Mouse (Mus musculus) kidney, postnatal 25 days (tissue): ENCODE data around the gene Card14.
"Not testable (repeated sequence)": the region's sequence is repeated elsewhere in the genome, so short reads cannot be mapped to it uniquely, and the experiment has no call there.

Experiments
- DNase-seq, 2 experiments: peaks; one replicate each; pipeline ENCODE4 v3.0.0; 2021; ENCODE audit warnings: mixed read lengths in 2 of 2

Card14 gene

GRCm38 (mm10) chr11:119362769-119363533 is 55.4 kb downstream of the Card14 start:
- DNase-seq: no peak

DNA sequence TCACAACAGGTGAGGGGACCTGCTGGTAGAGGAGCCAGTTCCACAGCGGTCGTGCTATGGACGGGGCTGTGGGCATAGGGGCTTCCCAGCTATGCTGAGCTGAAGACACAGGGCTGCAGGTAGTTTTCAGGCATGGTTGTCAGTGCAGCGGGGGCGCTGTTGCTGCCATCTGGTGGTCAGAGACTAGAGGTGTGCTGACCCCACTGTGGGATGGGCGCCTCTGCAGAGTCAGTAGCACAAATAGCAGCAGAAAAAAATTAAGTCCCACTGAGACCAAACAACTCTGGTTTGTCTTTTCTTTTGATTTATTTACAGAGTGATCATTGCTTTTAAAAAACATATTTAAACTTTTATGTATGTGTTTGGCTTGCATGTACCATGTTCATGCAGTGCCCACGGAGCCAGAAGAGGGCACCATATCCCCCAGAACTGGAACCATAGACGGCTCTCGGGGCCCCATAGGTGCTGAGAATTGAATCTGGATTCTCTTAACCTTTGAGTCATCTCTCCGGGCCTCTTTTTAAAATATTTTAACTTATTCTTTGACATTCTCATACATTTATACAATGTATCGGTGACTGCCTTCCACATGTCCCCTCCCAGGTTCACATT is 56.1 kb downstream of the Card14 start:
- peak; percentile 74 to 81 for DNase-seq

GRCm38 (mm10) chr11:119375425-119375824 is 67.9 kb downstream of the Card14 start:
- no peak for DNase-seq

- no peak for DNase-seq
Measured at GRCm38 (mm10) chr11:119377326-119377725, 69.8 kb downstream of the Card14 start.

- no peak for DNase-seq
Measured at GRCm38 (mm10) chr11:119378551-119378950, 71.0 kb downstream of the Card14 start.

- DNase-seq: no peak
Measured at GRCm38 (mm10) chr11:119381631-119382337, 74.2 kb downstream of the Card14 start.

DNA sequence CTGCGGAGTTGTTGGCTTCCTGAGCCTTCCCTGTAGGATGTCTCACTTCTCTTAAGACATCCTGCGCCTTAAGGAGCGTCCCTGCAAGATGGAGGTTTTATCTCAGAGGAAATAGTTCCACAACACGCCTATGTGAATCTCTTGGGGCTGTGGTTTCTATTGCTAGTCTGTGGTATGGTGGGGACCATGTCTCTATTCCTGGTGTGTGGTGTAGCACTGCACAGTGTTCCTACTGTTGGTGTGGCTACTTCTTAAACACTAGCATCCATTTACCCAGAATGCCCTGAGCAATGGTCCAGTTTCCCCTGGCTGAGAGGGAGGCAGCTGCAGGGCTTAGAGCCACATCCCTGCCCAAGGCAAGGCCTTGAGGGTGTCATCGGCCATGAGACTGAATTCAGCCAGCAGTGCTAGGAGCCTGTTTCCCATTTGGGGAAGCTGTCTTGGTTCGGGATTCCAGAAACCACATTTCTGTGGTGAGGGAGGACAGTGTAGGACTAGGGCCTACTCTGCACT is 74.8 kb downstream of the Card14 start:
- DNase-seq: no peak

DNA sequence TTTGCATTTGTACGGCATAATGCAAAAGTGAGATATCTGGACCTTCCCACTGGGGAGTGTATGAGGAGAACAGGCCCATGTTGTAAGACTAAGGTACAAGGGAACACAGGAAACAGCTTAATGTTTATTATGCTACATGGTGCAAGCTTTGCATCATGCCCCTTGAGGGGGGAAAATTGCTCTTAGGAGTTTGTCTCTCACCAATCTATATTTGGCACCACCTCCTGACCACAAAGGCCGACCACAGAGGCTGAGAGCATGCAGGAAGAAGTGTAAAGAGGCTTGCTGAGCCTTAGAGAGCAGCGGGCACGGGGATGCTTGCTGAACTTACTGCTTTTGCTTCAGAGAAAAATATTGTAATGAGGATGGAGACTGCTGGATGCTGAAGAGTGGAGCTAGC is 77.3 kb downstream of the Card14 start:
- no peak for DNase-seq

DNA sequence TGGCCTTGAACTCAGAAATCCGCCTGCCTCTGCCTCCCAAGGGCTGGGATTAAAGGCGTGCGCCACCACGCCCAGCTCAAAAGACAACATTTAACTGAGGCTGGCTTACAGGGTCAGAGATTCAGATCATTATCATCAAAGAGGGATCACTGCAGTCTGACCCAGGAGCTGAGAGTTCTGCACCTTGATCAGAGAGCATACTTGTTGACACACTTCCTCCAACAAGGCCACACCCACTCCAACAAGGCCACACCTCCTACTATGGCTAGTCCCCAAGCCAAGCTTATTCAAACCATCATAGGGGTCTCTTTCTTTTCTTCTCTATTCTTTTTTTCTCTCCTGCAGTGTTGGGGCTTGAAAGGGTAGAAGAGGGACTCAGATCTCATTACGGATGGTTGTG is 78.7 kb downstream of the Card14 start:
- no peak for DNase-seq

GRCm38 (mm10) chr11:119387273-119387672 is 79.7 kb downstream of the Card14 start:
- DNase-seq: not testable (repeated sequence)

DNA sequence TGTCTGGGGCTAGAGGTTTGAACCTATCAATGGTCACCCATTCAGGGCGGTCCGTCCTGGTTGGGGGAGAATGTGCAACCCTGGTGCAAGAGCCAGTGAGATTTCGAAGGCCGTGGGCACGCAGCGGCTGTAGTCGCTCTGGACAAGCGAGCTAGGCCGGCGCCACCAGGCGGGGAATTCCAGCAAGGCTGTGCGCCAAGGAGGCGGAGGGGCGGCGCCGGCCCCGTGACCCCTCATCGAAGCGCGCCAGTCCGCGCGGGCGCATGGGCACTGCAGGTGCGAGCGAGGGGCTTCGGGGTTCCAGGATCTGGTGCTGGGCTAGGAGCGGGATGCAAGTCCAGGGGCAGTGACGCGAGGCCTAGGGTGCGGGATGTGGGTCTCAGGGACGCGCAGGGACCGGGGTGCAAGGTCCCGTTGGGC is 82.3 kb downstream of the Card14 start:
- peak; percentile 87 to 93 for DNase-seq

DNA sequence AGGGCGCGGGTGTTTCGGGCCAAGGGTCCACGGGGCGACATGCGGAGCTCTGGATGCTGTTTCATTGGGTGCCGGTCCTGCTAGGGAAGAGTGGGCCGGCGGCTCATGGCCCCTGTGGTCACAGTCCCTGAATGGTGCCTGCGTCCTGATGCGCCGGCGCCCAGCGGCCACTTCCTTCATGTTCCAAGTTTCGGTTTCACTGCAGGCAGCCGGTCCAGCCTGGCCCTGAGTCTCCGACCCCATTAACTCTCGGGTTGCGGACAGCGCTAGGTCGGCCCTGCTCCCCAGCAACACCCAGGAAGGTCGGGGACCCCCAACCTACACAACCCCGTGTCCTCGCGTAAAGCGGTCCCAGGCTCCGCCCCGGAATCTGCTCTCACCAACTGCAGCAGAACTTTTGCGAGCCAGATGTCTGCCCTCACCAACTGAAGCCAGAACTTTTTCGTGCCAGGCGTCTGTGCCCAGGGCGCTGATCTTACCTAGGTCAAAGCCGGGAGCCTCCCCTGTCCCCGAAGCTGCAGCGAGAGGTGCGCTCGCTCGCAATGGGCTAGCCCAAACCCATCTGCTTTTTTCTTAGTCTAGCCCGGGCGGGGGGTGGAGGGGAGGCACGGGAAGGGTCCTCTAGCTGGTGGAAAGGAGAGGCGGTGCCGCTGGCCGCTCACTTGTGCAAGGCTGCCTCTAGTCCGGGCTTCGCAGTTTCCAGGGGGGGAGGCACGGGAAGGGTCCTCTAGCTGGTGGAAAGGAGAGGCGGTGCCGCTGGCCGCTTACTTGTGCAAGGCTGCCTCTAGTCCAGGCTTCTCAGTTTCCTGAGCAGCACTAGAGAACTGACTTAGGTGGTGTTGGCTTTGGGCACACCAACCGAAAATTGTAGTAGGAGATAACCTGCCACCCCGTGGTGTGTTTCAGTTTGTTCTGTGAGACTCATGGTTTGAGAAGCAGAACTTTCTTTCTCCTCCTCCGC is 83.0 kb downstream of the Card14 start:
- DNase-seq: peak; percentile 79 to 86

DNA sequence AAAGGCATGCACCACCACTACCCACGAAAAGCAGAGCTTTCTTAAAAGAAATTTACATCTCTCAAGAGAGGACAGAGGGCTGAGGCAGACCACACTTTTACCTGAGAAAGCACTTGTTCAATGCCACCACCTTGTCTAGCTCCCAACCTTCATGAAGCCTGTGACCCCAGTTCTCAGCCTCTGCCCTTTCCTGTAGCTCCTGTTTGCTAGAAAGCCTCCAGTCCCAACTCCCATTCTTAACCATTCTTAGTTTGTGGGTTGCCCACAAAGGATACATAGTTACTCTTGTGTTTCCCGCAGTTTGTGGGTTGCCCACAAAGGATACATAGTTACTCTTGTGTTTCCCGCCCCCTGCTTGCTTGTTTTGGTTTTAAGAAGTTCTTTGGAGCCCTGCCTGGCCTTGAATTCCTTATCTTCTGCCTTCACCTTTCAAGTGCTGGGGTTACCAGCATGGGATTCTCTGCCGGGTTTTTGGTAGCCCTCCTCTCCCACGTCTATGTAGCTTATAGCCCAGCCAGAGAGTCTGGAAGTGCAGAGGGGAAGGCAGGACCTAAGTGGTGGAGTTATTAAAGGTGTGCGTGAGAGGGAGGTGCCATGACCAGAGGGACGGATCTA is 83.9 kb downstream of the Card14 start:
- DNase-seq: no peak

DNA sequence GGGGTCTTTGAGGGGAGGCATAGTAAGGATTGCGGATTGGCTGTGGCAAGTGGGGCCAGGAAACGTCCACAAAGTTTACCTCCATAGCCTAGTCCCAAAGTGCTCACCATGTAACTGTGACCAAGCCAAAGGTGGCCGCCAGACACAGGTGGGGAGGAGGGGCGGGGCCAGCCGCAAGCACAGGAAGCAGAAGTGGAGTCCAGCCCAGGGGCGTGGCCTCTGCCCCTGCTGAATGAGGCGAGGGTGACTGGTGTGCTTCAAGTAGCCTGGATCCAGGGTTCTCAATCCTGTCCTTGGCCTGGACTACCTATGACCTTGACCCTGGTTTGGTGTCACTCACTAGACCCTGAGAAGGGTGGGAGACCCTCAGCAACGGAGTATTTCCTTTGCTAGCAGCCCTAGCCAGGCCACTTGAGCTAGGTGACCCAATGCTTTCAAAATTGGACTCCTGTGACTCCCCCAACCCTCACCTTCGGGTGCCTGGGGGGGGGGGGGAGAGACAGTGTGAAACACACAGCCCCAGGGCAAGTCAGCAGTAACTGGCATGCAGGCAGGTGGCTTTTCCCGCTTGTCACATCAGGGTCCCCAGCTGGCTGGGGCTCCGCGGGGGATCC is 84.5 kb downstream of the Card14 start:
- peak; percentile 88 to 94 for DNase-seq

- peak; percentile 79 for DNase-seq
Measured at GRCm38 (mm10) chr11:119392800-119393482, 85.4 kb downstream of the Card14 start, which contains the start of gene Rnf213. Gene Rnf213 (plus strand): TSS chr11:119393100.

DNA sequence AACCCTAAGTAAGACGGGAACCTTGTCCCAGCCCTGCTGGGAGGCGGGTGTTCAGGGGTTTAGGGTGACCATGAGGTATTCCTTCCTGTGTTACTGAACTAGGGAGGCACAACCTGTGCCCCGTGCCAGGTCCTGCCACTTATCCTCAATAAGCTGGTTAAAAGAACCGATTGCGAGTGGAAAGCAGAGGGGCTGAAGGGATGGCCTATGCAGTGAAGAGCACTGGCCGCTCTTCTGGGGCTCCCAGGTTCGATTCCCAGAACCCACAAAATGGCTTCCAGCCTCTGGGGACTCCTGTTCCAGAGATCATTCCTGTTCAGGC is 85.9 kb downstream of the Card14 start:
- peak in 1 of 2 experiments; percentile 51 for DNase-seq

DNA sequence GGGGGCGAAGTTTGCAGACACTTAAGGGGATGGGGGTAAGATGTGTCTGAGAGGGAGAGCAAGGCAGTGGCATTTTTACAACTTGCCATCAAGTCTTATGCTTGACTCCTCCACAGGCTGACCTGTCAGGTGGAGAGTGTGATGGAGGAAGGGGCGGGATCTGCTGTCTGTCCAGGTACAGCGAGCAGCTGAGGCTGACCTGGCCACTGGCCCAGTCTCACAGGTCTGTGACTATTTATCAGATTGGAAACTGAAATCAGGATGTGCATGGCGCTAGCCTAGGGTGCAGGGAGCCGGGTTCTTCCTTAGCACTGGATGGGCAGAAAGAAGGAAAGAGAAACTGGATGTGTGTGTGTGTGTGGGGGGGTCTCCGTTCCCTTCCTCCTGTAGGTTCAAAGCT is 86.6 kb downstream of the Card14 start:
- peak in 1 of 2 experiments; percentile 58 for DNase-seq
